Mouse (Mus musculus) myocyte (in vitro differentiated cells): ENCODE data around the gene Olfr149.
"Not testable (repeated sequence)": the region's sequence is repeated elsewhere in the genome, so short reads cannot be mapped to it uniquely, and the experiment has no call there.

Experiments used
- CEBPB ChIP-seq: IDR thresholded peaks from 2 replicates; pipeline ENCODE4 v1.6.1; 2011; ENCODE audit warnings: mild to moderate bottlenecking, moderate library complexity; ENCODE audit not compliant: poor library complexity, insufficient read depth, severe bottlenecking
- E2F4 ChIP-seq: IDR thresholded peaks from one replicate; pipeline ENCODE4 v1.6.1; 2011; ENCODE audit warnings: mild to moderate bottlenecking, control low read depth, moderate library complexity; ENCODE audit not compliant: insufficient read depth
- MAX ChIP-seq: IDR thresholded peaks from one replicate; pipeline ENCODE4 v1.6.1; 2011; ENCODE audit warnings: low read depth, mild to moderate bottlenecking, control low read depth
- MYOD1 ChIP-seq, 3 experiments: IDR thresholded peaks; one replicate each; pipeline ENCODE4 v1.6.1; 2011; ENCODE audit warnings: control low read depth in 2 of 3, low read depth in 2 of 3, mild to moderate bottlenecking in 2 of 3, moderate library complexity in 1 of 3; ENCODE audit not compliant: insufficient read length in 2 of 3, control insufficient read depth in 1 of 3
- MYOG ChIP-seq, 3 experiments: IDR thresholded peaks; one replicate each; pipeline ENCODE4 v1.6.1; 2011; ENCODE audit warnings: control low read depth in 2 of 3, low read depth in 2 of 3, mild to moderate bottlenecking in 2 of 3; ENCODE audit not compliant: insufficient read length in 2 of 3, control insufficient read depth in 1 of 3, insufficient read depth in 1 of 3
- POLR2A ChIP-seq: IDR thresholded peaks from one replicate; pipeline ENCODE4 v1.6.1; 2011; ENCODE audit warnings: low read depth, mild to moderate bottlenecking, control low read depth, moderate library complexity; ENCODE audit not compliant: insufficient read length
- POLR2AphosphoS2 ChIP-seq: IDR thresholded peaks from one replicate; pipeline ENCODE4 v1.6.1; 2011; ENCODE audit warnings: low read depth, control low read depth; ENCODE audit not compliant: insufficient read length
- REST ChIP-seq: IDR thresholded peaks from one replicate; pipeline ENCODE4 v1.6.1; 2011; ENCODE audit warnings: mild to moderate bottlenecking, control low read depth, moderate library complexity; ENCODE audit not compliant: insufficient read depth, insufficient read length
- TCF12 ChIP-seq: IDR thresholded peaks from one replicate; pipeline ENCODE4 v1.6.1; 2011; ENCODE audit warnings: mild to moderate bottlenecking, control low read depth; ENCODE audit not compliant: poor library complexity, insufficient read depth, severe bottlenecking
- TCF3 ChIP-seq: IDR thresholded peaks from one replicate; pipeline ENCODE4 v1.6.1; 2011; ENCODE audit warnings: low read depth, control low read depth; ENCODE audit not compliant: insufficient read length
- USF1 ChIP-seq: IDR thresholded peaks from one replicate; pipeline ENCODE4 v1.6.1; 2011; ENCODE audit warnings: low read depth, mild to moderate bottlenecking, control low read depth, moderate library complexity

DNA sequence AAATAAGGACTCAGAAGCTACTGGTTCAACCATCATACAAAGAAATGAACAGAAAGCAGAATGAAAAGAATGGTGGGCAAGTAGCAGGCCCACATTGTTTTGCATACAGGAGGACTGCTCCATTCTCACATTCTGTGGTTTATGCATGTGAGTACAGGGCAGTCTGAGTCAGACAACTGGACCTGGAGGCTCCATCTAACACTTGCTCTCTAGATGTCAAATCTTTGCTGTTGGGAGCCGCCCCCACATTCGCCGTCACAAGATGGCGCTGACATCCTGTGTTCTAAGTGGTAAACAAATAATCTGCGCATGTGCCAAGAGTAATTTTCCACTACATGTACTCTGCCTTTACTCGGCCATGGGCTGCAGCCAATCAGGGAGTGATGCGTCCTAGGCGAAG is 5.8 kb downstream of the Olfr149 start:
- TF ChIP-seq POLR2A; CEBPB; MYOG (IDR thresholded peaks at IDR 0.05; ENCODE audit: control insufficient read depth in 1 of 3, insufficient read depth in 1 of 3, insufficient read length in 2 of 3, low read depth in 2 of 3); MAX; TCF12; MYOD1 (IDR thresholded peaks at IDR 0.05; ENCODE audit: control insufficient read depth in 1 of 3, insufficient read length in 2 of 3, low read depth in 2 of 3); POLR2AphosphoS2; USF1; E2F4; TCF3; REST: not testable (repeated sequence)
